Mouse (Mus musculus) C2C12 (cell line): ENCODE results near the gene Rbms3. TPM values are rescaled to one million over a fixed set of nuclear protein-coding genes. Genes with fewer than 3 reads are reported as not detected.

ENCODE experiments used
- H3K27me3 ChIP-seq: one replicate; pipeline ENCODE4 v1.6.1; 2011; ENCODE audit not compliant: control insufficient read depth, insufficient read depth, insufficient read length
- H3K36me3 ChIP-seq: one replicate; pipeline ENCODE4 v1.6.1; 2011; ENCODE audit not compliant: control insufficient read depth, insufficient read depth
- H3K4me3 ChIP-seq: one replicate; pipeline ENCODE4 v1.5.1; 2011; ENCODE audit warnings: mild to moderate bottlenecking, control low read depth; ENCODE audit not compliant: poor library complexity, insufficient read depth, severe bottlenecking
- H3K79me2 ChIP-seq: one replicate; pipeline ENCODE4 v1.6.1; 2011; ENCODE audit not compliant: control insufficient read depth, insufficient read depth
- H3K79me3 ChIP-seq: one replicate; pipeline ENCODE4 v1.6.1; 2011; ENCODE audit warnings: low read depth, control low read depth
- H3ac ChIP-seq: one replicate; pipeline ENCODE3; 2011; ENCODE audit warnings: low read depth; ENCODE audit not compliant: control insufficient read depth, insufficient read length
- CEBPB ChIP-seq: IDR thresholded peaks from one replicate; pipeline ENCODE4 v1.6.1; 2011; ENCODE audit warnings: low read depth, mild to moderate bottlenecking, control low read depth, moderate library complexity
- CTCF ChIP-seq: IDR thresholded peaks from one replicate; pipeline ENCODE4 v1.5.1; 2011; ENCODE audit not compliant: control insufficient read depth, insufficient read depth, insufficient read length
- FOSL1 ChIP-seq: IDR thresholded peaks from one replicate; pipeline ENCODE4 v1.8.0; 2011; ENCODE audit warnings: mild to moderate bottlenecking, low read length; ENCODE audit not compliant: poor library complexity, insufficient read depth, severe bottlenecking
- MAX ChIP-seq: IDR thresholded peaks from one replicate; pipeline ENCODE4 v1.6.1; 2011; ENCODE audit warnings: mild to moderate bottlenecking, control low read depth
- MYOD1 ChIP-seq: IDR thresholded peaks from one replicate; pipeline ENCODE4 v1.6.1; 2011; ENCODE audit warnings: low read depth; ENCODE audit not compliant: control insufficient read depth, insufficient read length
- MYOG ChIP-seq: IDR thresholded peaks from one replicate; pipeline ENCODE4 v1.6.1; 2011; ENCODE audit not compliant: control insufficient read depth, insufficient read length; ENCODE audit errors: extremely low read depth
- USF1 ChIP-seq: IDR thresholded peaks from one replicate; pipeline ENCODE4 v1.6.1; 2011; ENCODE audit warnings: low read depth, mild to moderate bottlenecking, control low read depth, moderate library complexity
- polyA plus RNA-seq: library from polyadenylated mRNA; unstranded; fragments of >200 nt; fragmentation: generic; extraction: Trizol; gene quantifications from one replicate; pipeline ENCODE4 v1.2.1, GENCODE M21; 2012; ENCODE audit warnings: missing spikeins

Gene Rbms3
- polyA plus RNA-seq, 1 experiment = 2.7 TPM

- Histone ChIP-seq H3K36me3 (no peaks in the 10 kb centered on the region), H3K79me2 (no peaks in the 10 kb centered on the region), H3K4me3 (no peak overlapping the region), H3ac (no peak overlapping the region), H3K79me3 (no peaks in the 10 kb centered on the region), H3K27me3 (no peaks in the 10 kb centered on the region)
- TF ChIP-seq MYOG = no peak
- no peak for TF ChIP-seq CTCF
- no peak for TF ChIP-seq CEBPB
- TF ChIP-seq MAX = no peak
- no peak for TF ChIP-seq MYOD1
- TF ChIP-seq USF1 = no peak
These were observed 9.0 kb upstream of the Rbms3 start for GRCm38 (mm10) chr9:117638623-117639185.

GRCm38 (mm10) chr9:117636492-117636891 lies 6.8 kb upstream of the Rbms3 start:
- H3K4me3 ChIP-seq = no peak overlapping the region
- H3K79me3 ChIP-seq = no peaks in the 10 kb centered on the region
- TF ChIP-seq MYOD1 (no peak), FOSL1 (no peak), MAX (no peak), CEBPB (no peak), MYOG (no peak), USF1 (no peak), CTCF (no peak)
- no peak overlapping the region for H3ac ChIP-seq
- H3K36me3 ChIP-seq = no peaks in the 10 kb centered on the region
- no peaks in the 10 kb centered on the region for H3K27me3 ChIP-seq
- H3K79me2 ChIP-seq = no peaks in the 10 kb centered on the region

GRCm38 (mm10) chr9:117627173-117627572 lies 2.5 kb downstream of the Rbms3 start:
- Histone ChIP-seq H3K36me3 (no peaks in the 10 kb centered on the region), H3K79me2 (no peaks in the 10 kb centered on the region), H3ac (no peak overlapping the region), H3K4me3 (no peak overlapping the region), H3K79me3 (no peaks in the 10 kb centered on the region), H3K27me3 (no peaks in the 10 kb centered on the region)
- TF ChIP-seq CTCF = no peak
- no peak for TF ChIP-seq MYOG
- no peak for TF ChIP-seq FOSL1
- TF ChIP-seq USF1 = no peak
- no peak for TF ChIP-seq CEBPB
- no peak for TF ChIP-seq MAX
- TF ChIP-seq MYOD1 = no peak

GRCm38 (mm10) chr9:117600781-117601180 lies 28.9 kb downstream of the Rbms3 start:
- Histone ChIP-seq H3K79me2 (no peaks in the 10 kb centered on the region), H3K27me3 (no peaks in the 10 kb centered on the region), H3K4me3 (no peak overlapping the region), H3ac (no peak overlapping the region), H3K79me3 (no peaks in the 10 kb centered on the region), H3K36me3 (no peaks in the 10 kb centered on the region)
- TF ChIP-seq CEBPB (no peak), CTCF (no peak), USF1 (no peak), FOSL1 (no peak), MAX (no peak), MYOG (no peak), MYOD1 (no peak)

GRCm38 (mm10) chr9:117599341-117599740 lies 30.4 kb downstream of the Rbms3 start:
- no peaks in the 10 kb centered on the region for H3K79me2 ChIP-seq
- TF ChIP-seq USF1 = no peak
- TF ChIP-seq CEBPB = no peak
- no peak for TF ChIP-seq MAX
- TF ChIP-seq MYOG = no peak
- TF ChIP-seq CTCF = no peak
- no peak for TF ChIP-seq FOSL1
- no peak for TF ChIP-seq MYOD1
- H3ac ChIP-seq = no peak overlapping the region
- H3K36me3 ChIP-seq = no peaks in the 10 kb centered on the region
- no peak overlapping the region for H3K4me3 ChIP-seq
- H3K27me3 ChIP-seq = no peaks in the 10 kb centered on the region
- H3K79me3 ChIP-seq = no peaks in the 10 kb centered on the region

GRCm38 (mm10) chr9:117596162-117596561 lies 33.6 kb downstream of the Rbms3 start:
- no peaks in the 10 kb centered on the region for H3K36me3 ChIP-seq
- no peaks in the 10 kb centered on the region for H3K79me3 ChIP-seq
- H3K79me2 ChIP-seq = no peaks in the 10 kb centered on the region
- H3K4me3 ChIP-seq = no peak overlapping the region
- H3ac ChIP-seq = no peak overlapping the region
- TF ChIP-seq CEBPB = no peak
- no peaks in the 10 kb centered on the region for H3K27me3 ChIP-seq
